Mouse (Mus musculus) R1 (cell line): ENCODE results near the gene Tmc7.

Experiments
- DNase-seq: peaks from one replicate; pipeline ENCODE4 v3.0.0-alpha.2; 2018; ENCODE audit warnings: low read depth, low spot score

Gene Tmc7

DNA sequence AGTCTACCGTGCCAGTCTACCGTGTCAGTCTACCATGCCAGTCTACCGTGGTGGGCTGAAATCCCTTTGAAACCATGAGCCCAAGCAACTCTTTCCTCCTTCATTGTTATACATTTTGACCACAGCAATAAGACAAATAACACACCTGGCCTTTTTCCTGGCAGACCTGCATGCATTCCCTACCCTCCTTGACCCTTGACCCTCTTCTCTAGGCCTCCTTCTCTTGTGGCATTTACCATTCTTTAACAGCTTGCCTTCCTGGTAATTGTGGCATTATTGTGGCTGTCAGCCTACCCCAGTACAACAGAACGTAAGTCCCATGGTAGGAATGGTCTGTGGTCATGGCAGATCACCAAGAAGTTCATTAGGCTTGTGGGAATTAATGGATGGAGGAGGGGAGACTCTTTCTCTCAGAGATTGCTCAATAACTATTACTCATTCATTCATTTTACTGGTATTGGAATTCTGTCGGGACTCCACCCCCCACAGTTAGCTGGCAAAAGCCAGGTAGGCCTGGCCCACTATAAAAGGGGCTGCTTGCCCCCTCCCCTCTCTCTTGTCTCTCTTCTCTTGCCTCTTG, 6.3 kb upstream of the Tmc7 start:
- DNase-seq, result no peak

DNA sequence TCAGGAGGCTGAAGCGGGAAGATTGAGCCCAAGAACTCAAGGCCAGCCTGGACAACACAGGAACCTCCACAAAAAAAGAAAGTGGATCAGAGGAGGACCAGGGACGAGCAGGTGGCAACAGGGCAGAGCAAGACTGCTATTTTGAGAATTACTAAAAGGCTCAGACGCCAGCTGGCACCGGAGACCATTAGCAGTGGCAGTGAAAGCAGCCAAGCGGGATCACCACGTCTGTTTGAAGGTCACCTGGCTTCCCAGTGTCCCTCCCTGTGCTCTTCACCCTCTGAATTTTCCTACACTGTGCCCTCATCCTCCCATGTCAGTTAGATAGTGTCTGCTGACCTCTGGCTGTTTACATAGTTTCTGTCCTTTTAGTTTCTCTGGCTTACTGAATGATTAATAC, 1.3 kb upstream of the Tmc7 start:
- DNase-seq, result no peak

DNA sequence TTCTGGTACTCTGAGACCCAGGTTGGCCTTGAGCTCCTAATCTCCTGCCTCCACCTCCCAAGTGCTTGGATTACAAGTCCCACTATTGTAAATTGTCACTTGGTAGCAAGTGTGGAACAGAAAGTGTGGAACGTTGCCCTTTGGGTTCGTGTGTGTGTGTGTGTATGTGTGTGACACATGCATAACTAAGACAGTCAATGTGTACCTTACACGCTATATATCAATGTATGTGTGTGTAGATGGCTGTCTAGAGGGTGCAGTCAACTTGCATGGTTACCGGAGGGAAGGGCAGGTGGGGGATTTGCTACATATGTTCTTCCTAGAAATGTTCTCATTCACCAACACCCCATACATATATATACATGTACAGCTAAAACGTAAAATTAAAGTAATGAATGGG, 390 bp upstream of the Tmc7 start:
- DNase-seq, result no peak

DNA sequence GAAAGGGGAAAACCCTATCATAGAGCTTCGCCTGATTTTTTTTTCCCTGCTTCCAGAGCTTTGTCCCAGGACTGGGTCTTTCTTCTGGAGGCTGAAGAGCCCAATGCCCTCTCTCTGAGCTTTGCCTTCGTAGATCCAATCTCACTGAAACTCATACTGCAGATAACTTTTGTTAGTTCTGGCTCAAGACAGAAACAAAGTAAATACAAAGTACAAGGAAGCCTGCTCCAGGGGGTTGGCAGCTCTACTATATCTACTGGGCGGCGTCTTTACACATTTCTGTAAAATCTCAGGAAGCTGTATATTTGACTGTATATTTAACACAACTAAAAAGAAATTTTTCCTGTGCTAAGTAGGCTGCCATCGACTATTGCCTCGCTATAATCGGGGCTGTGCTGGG, 715 bp downstream of the Tmc7 start:
- no peak for DNase-seq

DNA sequence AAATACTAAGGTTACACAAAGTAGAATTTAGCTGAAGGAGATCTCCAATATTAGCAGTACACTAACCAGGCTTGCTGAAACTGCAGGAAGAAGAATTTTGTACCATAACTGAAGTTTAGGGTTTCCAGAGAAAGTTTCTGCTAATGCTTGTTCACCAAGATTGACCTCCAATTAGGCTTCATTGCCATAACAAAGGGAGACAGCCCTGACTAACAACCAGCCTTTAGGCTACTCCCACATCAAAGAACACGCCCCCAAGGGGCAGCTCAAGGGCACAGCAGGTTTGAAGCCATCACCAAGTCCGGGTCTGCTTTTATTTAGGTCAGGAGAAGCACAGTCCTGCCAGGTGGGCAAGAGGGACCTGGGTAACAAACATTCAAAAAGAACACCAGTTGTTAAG, 4.6 kb downstream of the Tmc7 start:
- peak; percentile 83 for DNase-seq

DNA sequence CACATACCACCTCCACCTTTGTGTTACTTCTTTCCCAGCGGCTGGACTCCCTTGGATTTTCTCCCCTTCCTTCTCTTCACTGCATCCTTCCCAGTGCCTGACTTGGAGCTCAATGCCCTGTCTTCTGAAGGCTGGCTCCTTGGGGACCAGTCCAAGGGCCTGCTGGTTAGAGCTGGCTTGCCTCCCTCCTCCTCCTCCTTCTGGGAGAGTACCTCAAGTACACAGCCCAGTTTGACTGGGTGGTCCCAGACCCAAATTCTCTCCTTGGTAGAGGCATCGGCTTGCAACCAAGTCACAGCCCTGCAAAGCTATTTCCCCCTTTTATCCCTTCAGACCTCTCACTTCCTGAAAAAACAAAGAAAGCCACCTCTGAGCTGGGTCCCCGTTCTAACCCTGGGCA, 6.3 kb downstream of the Tmc7 start:
- no peak for DNase-seq

DNA sequence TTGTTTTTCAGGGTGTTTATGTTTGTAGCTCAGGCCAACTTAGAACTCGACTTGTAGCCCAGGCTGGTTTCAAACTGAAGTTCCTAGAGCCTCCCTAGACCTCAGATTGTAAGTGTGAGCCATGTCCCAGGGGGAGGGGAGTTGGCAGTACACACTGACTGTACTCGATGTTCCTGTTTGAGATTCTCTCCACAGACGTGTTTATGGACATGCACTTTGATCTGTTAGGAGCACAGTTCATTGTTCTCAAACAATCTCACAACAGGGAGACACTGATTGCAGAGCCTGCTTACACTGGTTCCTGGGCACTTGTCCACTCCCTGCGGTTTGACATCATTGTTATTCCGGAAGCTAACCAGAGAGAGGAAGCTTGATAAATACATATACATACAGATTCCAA, 12.5 kb downstream of the Tmc7 start:
- no peak for DNase-seq

DNA sequence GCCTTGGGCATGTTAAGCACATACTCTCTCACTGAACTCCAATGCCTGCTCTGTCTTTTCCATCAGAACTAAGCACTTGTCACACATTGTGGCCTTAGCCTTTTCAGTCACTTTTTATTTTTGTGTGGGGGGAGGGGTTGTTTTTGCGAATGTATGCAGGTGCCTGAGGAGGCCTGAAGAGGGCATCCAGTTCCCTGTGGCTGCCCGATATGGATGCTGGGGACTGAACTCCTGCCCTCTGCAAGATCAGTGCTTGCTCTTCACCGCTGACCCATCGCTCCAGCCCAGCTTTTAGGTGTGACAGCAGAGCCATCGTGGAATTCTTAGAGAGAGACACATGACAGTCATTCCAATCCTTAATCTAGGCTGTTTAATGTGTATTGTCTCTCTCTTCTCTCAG, 13.2 kb downstream of the Tmc7 start:
- peak; percentile 54 for DNase-seq

DNA sequence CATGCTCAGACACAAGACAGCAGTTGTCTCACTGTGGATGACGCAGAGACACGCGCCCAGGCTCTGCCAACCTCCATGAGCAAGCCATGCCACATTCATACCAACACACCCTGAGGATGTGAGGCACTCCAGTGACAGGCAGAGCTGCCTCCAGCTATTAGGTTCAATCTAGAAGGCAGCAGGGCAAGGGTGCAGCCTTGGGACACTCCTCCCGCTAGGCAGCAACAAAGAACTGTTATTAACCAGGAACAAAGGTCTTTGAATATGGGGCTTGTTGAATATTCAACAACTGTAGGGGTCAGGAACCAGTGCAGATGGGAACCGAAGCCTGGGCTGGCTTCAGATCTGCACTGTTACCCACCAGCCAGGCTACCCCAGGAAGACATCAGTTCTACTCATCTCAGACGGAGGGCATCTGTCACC, 15.4 kb downstream of the Tmc7 start:
- DNase-seq, result no peak

DNA sequence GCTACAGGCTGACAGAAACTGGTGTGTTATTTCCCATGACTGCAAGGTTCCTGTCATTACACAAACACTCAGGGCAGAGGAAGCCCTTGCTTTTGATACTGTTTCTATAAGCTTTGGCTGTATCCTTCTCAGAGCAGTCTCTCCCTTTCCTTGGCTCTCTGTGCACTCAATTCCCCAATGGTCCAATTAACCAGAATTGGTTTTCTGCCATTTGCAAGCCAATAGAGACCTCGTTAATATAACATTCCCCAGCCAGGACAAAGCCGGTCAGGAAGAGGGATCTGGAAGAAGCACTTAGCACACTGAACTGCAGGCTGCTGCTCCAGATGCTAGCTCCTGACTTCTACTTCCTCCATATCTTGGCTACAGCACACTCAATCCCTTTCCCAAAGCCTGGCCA, 30.2 kb downstream of the Tmc7 start:
- no peak for DNase-seq

DNA sequence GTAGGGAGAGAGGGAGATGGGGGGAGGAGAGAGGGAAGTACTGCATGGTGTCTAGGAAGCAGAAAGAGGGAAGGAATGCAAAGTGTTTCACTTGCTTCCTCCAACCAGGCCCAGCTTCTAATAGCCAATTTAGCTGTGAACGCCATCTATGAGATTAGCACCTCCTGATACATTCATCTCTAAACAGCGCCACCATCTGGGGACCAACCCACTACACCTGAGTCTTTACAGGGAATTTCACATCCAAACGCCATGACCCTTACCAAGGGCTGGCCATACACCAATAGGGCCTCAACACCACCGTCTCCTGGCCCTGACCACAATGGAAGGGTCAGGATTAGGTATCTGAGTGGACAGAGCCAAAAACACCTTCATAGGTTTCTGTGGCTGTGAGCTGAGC, 30.7 kb downstream of the Tmc7 start:
- DNase-seq, result peak; percentile 29

DNA sequence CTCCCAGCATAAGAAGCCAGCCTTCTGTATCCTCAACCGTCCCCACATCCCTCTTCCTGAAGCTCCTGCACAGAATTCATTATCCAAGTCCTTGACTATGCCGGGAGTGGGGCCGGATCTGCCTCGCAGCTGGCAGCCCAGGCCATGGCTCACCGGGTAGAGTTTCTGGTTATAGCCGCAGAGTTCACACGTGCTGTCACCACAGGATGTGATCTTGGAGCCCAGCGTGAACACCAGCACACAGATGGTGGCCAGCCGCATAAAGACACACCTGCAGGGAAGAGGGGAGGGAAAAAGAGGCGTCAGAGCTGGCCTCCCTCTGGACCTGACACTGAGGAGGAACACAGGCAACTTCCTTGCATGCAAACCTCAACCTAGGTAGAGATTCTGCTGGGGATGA, 37.1 kb downstream of the Tmc7 start:
- no peak for DNase-seq

DNA sequence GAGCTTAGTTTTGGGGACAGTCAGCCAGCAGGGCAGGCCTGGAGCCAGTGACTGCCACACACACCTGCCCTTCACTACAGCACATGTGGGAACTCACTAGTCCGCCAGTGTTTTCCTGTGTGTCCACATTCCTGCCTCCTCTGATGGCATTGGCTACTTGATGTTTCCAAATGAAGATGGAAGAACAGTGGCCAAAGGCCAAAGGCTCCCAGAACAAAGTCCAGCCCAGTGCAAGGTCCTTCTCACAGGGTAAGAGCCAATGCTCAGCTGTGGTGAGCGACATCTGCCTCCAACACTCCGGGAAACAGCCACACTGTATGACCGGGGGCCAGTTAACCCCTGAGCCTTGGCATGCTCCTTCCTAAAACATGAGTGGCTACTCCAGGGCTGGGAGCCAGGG, 40.4 kb downstream of the Tmc7 start:
- DNase-seq, result no peak

DNA sequence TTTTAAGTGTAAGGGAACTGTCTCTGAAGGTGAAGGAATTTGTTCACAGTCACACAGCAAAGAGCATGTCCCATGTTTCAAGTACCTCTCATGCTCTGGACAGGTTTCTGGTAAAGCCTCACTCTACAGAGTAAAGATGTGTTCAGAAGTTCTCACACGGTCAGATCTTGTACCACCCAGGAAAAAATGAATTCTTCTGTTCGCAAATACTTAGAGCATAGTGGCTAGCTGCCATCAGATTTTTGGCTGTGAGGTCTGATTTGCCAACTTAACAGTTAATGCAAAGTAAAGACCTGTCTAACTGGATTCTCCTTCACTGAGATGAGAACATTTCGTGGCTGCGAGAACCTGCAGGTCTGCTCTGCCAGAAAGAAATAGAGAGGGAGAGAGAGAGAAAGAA, 49.5 kb downstream of the Tmc7 start:
- DNase-seq, result no peak

DNA sequence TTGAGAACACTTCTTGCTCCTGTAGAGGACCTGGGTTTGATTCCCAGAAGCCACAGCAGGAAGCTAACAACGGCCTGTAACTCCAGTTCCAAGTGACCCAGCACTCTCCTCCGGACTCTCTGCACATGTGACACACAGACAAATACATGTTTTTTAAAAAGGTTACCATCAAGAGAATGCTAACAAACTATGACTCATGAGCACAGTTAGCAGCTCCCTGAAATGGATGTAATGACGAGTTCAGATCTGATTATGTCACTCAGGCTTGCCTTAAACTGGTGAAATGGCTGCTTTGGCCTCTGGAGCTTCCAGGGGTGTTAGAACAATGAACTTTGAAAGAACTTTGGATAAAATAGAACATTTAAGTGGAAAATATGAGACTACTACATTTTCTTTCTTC, 50.2 kb downstream of the Tmc7 start:
- DNase-seq, result no peak

DNA sequence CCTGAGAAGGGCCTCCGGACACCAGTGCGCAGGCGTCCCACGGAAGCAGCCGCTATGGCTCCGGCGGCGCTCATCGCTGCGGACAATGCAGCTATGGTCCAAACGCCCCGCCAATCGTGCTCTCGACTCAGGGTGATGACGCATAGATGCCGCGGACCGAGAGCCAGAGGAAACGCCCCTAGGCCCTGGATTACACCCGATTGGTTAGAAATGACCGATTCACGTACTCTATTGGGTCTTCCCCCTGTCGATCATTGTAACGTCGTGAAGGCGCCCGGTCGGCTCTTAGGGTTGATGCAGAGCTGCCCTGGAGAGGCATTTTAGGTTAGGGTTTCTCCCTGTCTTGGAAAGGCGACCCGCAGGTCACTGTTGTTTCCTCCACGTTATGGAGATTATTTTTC, 51.4 kb downstream of the Tmc7 start, which contains the start of gene Coq7:
Gene Coq7, minus strand, starts transcription at position 179 of the 401 bp plus-strand sequence.
- DNase-seq, result peak; percentile 98

DNA sequence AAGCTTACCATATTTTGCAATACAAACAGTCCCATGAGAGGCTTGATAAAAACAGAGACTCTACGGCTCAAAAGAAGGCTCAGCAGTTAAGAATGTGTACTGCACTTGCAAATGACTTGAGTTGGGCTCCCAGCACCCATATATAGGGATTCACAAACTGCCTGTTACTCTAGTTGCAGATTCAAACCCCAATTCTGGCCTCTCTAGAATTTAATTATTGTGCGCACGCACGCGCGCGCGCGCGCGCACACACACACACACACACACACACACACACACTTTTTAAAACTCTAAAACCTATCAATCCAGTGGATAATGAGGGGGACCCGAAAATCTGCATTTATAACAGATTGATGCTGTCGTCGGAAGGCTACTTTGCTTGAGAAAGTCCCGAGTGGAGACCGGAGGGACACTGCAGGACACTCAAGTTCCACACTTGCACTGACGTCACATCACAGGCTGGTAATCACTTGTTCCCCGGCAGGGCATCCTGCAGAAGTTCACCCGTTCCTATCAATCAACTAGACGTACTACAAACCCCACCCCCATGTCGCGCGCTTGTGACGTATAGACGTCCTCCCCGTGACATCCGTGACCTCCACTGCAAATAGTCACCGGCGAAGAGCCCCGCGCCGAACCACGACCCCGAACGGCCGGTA, 51.9 kb downstream of the Tmc7 start:
- peak; percentile 98 for DNase-seq

DNA sequence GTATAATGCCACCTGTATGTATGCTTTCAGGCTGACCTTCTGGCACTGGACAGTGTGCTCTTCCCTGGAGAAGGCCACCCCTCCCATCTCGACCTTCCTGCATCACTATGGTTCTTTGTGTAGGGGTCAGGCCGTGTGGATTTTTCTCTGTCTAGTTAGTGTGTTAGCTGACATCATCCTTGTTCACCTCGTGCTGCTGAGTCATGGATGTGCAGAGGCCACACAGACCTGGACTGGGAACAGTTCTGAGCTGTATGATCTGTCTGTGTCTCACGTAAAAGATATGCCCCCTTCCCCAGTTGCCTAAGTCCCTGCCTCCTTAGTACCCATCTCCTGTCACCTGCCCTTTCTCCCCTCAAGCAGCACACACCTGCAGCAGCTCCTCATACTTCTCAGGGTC, 57.6 kb downstream of the Tmc7 start:
- no peak for DNase-seq

DNA sequence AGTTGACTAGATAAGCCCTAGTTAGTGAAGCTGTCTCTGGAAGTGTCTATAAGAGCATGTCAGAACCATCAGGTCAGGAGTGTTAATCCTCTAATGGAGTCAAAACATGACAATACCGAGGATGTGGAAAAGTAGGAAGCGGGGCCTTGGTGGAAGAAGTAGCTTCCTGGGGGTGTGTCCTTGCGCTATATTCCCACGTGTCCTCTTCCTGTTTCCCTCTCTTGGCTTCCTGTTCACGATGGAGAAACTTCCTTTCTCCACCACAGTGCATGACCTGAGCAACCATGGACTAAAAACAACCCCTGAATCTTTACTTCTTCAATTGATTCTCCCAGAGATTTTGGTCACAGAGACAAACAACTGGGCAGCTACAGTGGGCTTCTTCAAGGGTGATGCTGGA, 62.5 kb downstream of the Tmc7 start:
- no peak for DNase-seq

DNA sequence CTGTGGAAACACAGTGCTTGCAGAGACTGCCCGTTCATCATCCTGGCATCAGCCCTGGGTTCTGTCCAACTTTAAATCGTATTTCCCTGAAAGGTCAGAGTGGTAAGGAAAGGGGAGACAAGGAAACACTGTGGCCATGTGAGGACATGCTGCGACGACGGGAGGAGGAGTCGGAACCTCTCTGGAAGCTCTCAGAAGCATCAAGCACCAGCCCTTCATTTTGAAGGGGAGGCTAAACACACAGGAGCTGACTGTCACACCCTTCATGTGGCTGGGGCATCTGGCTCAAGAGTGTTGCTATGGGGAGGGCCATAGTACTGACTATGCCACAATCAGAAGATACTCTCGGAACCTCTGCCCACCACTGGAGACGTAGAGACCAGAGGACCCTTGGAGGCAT, 64.9 kb downstream of the Tmc7 start:
- no peak for DNase-seq

DNA sequence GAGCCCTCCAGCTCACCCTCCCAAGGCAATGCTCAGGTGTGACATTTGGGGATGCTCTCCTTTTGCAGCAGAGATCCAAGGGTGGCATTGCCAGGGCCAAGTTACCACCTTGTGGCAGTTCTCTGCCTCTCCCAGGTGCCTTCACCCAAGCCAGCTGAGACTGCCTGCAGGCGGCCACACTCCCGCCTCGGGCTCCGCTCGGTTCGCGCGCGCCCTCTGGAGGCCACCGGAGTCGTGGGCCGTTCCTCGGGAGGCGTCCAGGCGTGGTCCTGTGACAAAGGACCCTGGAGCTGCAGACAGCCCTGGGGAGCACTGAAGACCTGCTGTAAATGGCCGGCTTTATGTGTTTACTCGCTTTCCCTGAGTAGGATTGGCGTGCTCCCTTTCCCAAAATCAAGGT, 65.8 kb downstream of the Tmc7 start:
- DNase-seq, result peak; percentile 57

DNA sequence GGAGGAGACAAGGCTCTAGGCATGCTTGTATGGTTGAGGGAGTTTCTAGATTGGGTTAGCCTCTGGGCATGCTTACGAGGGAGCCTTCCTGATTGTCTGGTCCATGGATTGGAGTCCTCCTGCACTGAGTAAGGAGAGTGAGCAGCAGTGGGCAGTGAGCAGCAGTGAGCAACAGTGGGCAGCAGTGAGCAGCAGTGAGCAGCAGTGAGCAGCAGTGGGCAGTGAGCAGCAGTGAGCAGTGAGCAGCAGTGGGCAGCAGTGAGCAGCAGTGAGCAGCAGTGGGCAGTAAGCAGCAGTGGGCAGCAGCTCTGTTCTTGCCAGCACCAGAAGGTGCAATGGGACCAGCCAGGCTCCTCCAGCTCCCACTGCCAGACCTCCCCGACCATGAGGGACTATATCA, 66.7 kb downstream of the Tmc7 start:
- no peak for DNase-seq

DNA sequence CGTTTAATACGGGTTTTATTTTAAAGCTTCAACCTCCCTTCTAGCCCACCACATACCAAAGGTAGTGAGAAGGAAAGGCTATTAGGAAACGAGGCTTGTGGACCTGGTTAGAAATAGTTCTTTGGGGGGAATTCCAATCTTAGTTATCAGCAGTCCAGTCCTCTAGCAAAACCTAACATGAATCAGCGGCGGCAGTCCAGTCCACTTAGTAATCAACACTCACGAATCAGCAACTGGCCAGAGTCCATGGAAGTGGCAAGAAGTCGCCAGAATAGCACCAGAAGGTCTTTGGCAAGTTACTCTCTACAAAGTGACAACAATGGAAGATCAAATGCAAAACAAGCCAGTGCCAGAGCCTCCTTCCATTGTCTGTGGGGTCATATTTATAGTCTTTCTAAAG, 76.0 kb downstream of the Tmc7 start:
- no peak for DNase-seq

DNA sequence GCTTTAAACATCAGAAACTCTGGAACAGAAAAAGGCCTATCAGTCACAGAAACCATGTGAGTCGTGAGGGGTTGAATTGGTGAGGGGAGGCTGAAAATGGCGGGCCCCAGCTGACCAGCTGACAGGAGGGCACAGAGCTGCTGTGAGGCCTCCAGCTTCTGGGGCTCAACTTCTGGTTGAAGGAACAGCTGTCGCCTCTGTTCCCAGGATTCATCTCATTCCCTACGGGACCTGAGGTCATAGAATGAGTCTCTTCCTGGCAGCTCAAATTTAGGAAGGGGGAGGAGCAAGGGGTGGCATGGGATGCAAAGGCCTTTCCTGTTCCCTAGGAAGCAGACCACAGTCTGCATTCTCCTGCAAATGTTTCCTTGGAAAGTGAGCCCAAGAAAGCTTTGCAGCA, 80.7 kb downstream of the Tmc7 start:
- no peak for DNase-seq
